Mouse (Mus musculus) MEL-GATA-1-ER (cell line): ENCODE results near the gene Pmm1.
A peak's percentile ranks its signal among the peaks of the same experiment; 100 is the strongest.
"Not testable (repeated sequence)": the region's sequence is repeated elsewhere in the genome, so short reads cannot be mapped to it uniquely, and the experiment has no call there.

Experiments used
- DNase-seq: peaks from one replicate; pipeline ENCODE4 v3.0.0-alpha.2; 2012; ENCODE audit warnings: low read depth; ENCODE audit errors: extremely low read depth

Pmm1 gene

GRCm38 (mm10) chr15:81928277-81928676 lies 32.5 kb downstream of the Pmm1 start:
- DNase-seq, result no peak

- no peak for DNase-seq
These were observed 33.0 kb downstream of the Pmm1 start for GRCm38 (mm10) chr15:81927741-81928140.

DNA sequence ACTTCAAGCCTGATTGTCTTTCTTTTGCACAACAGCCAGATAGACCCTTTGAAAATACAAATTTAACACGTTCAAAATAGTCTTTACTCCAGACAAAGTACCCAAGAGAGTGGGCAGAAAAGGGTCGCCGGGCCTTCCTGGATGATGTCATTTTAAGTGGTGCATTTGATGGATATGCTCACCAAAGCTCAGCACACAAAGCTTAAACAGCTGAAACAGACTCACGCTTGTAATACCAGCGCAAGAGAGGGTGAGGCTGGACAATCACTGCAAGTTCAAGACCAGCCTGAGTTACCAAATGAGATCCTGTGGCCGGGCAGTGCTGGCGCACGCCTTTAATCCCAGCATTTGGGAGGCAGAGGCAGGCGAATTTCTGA lies 34.3 kb downstream of the Pmm1 start:
- no peak for DNase-seq

- peak; percentile 90 for DNase-seq
These were observed 34.8 kb downstream of the Pmm1 start, which contains the start of gene Polr3h for GRCm38 (mm10) chr15:81925760-81926445. Gene Polr3h, minus strand, starts transcription at chr15:81926240.

GRCm38 (mm10) chr15:81924933-81925332 lies 35.8 kb downstream of the Pmm1 start:
- peak; percentile 52 for DNase-seq

DNA sequence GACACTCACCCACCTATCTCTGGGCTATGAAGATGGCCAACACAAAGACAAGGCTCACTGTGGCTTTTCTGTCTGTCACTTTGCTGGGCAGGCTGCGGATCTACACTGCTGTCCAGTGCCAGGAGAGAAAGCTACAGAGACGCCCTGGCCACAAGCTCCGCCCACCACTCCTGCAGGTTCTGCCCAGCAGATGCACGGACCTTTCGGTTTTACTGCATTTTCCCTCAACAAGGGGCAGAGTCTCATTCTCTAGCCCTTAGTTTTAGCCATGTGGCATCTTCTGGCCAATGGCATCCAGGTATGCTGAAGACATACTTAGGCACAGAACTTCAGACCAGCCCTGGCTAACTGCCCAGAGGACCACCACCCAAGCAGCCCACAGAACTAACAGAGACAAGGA lies 39.5 kb downstream of the Pmm1 start:
- no peak for DNase-seq

GRCm38 (mm10) chr15:81920546-81921217 lies 40.0 kb downstream of the Pmm1 start:
- no peak for DNase-seq

GRCm38 (mm10) chr15:81919062-81919461 lies 41.7 kb downstream of the Pmm1 start:
- no peak for DNase-seq

DNA sequence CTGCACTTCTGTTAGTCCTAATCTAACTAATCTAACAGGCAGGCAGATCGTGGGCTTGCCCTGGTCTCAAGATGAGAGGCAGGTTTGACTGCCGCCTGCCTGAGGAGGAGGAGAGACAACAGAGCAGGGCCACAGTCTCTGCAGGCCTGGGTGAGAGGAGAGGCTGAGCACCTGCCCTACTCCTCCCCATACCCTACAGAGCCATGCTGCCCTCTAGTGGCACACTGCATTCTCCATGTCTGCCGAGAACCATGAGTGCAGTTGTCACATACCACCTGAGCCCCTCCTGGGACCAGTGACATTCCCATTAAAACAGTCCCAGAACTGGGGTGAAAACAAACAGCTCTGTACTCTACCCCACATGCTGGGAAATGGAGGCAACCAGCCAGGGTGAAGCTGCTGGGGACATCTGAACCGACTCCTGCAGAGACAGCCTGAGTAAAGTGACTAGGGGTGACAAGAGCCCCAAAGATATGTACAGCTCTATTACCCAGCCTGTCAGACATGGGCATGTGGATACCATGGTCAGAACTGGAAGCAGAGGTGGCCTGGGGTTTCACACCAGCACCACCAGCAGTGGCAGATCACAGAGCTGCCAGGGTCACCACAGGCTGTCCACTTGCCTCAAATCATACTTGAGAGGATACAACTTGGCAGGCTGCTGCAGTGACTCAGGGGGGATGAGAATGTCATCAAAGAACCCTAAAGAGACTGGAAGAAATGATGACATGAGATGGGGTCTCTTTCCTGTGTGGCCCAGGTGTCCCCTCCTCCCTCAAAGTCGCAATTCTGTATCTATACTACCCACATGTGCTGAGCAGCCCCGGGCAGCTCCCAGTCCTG lies 42.9 kb downstream of the Pmm1 start:
- peak; percentile 23 for DNase-seq

DNA sequence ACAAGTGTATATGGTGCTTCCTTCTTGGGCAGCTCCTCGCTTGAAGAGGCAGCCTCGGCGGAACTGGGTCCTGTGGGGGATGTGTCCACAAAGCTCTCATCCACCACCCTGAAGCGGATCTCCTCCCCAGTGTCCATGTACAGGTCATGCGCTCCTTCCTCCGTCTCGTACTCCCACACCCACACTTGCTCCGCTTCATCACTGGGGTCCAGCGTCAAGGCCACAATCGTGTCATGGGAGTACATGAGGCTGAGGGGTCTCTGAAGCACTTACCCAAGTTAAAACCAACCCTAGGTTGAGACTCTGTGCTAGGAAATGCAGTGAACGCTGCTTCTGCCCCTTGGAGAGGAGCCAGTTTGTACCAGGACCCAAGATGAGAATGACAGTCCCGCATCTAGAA lies 43.5 kb downstream of the Pmm1 start:
- no peak for DNase-seq

- DNase-seq, result no peak
These were observed 45.1 kb downstream of the Pmm1 start for GRCm38 (mm10) chr15:81915663-81916062.

DNA sequence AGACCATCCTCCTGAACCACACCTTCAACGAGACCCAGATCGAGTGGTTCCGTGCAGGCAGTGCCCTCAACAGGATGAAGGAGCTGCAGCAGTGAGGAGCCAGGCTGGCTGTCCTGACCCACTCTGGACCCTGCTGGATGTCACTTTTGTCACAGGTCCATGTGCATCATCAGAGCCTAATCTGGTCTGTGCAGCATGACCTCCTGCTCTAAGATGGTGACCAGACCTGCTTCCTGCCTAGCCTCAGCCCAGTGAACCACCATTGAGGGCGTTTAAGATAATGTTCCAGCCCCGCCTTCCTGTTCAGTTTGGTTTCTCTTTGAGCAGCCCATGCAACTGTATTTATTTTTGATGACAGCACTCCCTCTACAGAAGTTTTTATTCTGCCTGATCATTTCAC lies 46.1 kb downstream of the Pmm1 start:
- no peak for DNase-seq

GRCm38 (mm10) chr15:81912498-81912897 lies 48.2 kb downstream of the Pmm1 start:
- no peak for DNase-seq

DNA sequence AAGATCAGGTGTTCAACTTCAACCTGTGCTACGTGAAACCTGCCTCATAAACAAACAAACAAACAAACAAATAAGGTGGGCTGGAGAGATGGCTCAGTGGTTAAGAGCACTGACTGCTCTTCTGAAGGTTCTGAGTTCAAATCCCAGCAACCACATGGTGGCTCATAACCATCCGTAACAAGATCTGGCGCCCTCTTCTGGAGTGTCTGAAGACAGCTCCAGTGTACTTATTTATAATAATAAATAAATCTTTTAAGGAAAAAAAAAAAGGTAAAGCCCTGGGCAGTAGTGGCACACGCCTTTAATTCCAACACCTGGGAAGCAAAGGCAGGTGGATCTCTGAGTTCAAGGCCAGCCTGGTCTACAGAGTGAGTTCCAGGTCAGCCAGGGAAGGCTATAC lies 52.0 kb downstream of the Pmm1 start:
- not testable (repeated sequence) for DNase-seq

DNA sequence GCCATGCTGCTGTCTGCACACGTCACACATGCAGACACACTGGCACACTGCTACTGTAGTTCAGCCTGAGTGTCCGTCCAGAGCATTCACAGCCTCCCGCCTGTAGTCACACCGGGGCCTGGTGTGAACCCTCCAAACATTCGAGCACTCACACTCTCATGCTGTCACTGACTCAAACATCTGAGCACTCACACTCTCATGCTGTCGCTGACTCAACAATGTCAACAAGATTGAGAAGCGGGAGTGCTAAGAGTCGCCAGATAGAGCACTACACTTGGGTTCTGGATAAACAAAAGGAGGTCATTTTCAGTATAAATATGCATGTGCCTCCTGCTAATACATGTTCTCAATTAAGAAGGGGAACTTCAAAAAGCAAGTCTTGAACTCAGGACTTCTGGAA lies 52.8 kb downstream of the Pmm1 start:
- DNase-seq, result no peak

DNA sequence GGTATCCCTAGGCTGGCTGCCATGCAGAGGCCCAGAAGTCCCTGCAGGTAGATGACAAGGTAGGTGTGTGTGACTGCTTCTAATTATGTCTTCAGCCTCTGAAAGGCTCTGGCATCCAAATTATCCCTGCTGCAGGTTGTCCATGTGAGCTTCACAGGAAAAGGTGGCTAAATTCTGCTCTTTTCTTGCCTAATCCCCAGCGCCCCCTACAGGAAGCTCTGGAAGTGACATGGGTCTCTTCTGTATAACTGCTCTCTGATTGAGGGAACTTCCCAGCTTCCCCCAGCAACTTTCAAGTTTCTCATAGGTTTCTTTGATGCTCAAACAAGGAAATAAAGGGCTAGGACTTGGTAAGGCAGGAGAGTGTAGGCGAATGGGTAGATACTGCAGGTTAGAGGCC lies 55.8 kb downstream of the Pmm1 start:
- DNase-seq, result peak; percentile 35
